Mouse (Mus musculus) heart, postnatal 4 days (tissue): ENCODE data around the gene Trim24. TPM values are rescaled to one million over a fixed set of nuclear protein-coding genes. Genes with fewer than 3 reads are reported as not detected.

Experiments
- DNase-seq: peaks from one replicate; pipeline ENCODE4 v3.0.0; 2021
- total RNA-seq, 2 experiments: library from RNA; stranded (reverse); gene quantifications; 2 replicates each; pipeline ENCODE4 v1.2.3; 2021

Trim24 gene
- total RNA-seq, 2 experiments from 2014 or later: 50.8 to 60.3 TPM

- DNase-seq: no peak
These were observed 6.5 kb upstream of the Trim24 start for GRCm38 (mm10) chr6:37863961-37864730.

DNA sequence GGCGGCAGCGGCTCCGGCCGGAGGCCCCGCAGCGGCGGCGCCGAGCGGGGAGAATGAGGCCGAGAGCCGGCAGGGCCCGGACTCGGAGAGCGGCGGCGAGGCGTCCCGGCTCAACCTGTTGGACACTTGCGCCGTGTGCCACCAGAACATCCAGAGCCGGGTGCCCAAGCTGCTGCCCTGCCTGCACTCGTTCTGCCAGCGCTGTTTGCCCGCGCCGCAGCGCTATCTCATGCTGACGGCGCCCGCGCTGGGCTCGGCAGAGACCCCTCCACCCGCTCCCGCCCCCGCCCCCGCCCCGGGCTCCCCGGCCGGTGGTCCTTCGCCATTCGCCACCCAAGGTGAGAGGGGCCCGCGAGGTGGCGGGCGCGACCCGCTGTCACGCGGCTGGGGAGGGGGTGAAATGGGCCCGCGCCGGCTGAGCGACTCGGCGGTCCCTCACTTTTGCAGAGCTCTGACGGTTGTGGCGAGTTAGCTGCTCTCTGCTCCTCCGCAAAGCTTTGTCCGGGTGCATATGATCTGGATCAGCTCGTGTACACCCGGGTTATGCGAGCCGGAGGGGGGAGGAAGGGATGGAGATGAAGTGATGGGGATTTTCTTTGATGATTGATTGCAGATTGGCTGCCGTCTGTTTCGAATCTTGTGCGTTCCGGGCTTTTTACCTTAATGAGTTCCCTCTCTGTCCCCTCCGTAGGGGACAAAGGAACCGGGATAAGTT lies 683 bp downstream of the Trim24 start:
- DNase-seq: peak; percentile 67

DNA sequence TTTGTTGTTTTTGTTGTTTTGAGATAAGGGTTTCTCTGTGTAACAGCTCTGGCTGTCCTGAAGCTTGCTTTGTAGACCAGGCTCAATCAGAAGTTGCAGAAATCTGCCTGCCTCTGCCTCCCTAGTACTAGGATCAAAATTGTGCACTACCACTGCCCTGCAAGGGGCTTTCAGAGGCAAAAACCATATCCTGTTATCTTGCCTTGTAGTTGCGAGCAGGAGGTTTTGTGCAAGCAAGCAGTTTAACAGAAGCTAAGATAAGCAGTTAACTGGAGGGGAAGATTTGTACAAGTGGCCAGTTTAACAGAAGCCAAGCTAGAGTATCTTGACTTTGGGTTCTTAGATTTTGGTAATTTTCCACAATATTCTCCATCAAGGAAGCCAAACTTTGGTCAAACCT lies 2.2 kb downstream of the Trim24 start:
- DNase-seq: no peak

DNA sequence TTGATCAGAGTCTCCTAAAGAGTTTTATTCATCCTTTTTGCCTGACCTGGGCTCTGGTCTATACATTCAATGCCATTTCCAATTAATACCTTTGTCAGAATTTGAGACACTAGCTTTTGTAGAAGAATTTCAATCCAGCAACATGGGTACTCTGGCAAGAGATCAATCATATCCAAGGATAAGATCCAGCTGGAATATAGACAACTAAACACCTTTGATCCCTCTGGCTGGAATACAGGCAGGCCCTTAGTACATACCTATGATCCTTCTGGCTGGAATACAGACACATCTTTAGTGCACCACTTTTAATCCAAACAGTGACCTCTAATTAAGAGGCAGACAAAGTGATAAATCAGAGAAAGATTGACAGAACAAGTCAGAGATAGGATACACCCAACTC lies 3.1 kb downstream of the Trim24 start:
- DNase-seq: no peak

GRCm38 (mm10) chr6:37878206-37878605 lies 7.6 kb downstream of the Trim24 start:
- DNase-seq: no peak

GRCm38 (mm10) chr6:37880586-37880985 lies 10.0 kb downstream of the Trim24 start:
- no peak for DNase-seq

- DNase-seq: no peak
These were observed 23.0 kb downstream of the Trim24 start for GRCm38 (mm10) chr6:37893586-37893985.

GRCm38 (mm10) chr6:37895646-37896435 lies 25.2 kb downstream of the Trim24 start:
- DNase-seq: peak; percentile 59

DNA sequence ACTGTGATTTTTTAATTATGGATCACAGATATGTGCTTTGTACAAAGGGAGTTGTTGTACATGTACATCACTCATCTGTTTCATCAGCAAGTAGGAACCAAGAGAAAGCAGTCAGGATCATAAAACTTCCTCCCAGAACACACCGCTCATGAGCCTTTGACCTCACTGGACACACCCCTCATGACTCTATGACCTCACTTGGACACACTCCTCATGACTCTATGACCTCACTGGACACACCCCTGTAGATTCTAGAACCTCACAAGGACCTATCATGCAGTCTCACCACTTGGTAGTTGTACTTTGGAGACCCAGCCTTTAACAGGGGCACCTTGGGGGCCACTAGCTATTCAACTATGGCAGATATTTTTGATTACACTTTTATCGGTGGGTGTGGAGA lies 29.6 kb downstream of the Trim24 start:
- DNase-seq: no peak

- no peak for DNase-seq
These were observed 31.2 kb downstream of the Trim24 start for GRCm38 (mm10) chr6:37901791-37902190.

- DNase-seq: no peak
These were observed 33.2 kb downstream of the Trim24 start for GRCm38 (mm10) chr6:37903810-37904209.

DNA sequence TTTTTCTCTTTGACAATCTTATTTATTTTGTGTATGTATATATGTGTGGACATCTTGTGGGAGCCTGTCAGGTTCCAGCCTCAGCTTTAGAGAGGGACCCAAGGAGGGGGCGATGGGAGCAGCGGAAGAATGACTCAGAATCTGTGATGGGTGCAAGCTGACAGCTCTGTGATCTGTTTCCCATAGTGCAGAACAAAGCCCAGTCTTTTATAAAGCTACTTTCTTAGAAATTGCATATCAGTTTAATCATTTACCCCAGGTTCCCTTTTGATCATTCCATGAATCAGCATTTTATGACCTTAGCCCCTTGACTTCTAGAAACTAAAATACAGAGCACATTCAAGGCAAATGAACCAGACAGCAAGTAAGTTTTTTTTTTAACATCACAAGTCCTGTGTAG lies 42.9 kb downstream of the Trim24 start:
- no peak for DNase-seq

DNA sequence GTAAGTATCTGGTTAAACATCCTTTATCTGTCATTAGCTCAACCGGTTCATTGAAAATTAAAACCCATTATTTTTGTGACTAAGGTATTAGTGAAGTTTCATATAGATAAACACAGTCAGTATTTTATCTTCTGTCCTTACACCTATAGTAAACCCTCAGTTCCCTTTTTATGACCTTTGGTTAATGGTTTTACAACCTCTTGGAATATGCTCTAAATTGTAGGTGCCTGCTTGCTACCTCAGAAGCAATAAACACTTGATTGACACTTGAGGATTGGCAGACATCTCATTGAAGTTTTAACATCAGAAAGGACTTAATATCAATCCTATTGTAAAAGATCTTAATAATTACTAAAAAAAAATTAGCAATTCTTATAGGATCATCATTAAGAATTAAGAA lies 54.5 kb downstream of the Trim24 start:
- no peak for DNase-seq

DNA sequence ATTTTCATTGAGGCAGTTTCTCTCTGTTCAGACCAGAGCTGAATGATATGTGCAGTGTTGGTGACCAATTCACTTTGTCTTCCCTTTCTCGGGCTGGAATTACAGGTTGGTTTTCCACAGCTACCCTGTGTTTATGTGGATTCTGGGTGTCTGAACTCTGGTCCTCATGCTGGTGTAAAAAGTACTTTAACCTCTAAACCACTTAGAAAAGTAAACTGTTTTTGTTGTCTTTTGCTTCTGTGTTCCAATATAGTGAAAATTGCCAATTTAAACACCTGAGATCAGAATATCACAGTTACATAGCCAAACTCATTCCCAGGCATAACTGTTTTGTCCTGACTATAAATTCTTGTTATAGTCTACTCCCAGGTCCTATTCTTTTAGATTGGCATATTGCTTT lies 56.1 kb downstream of the Trim24 start:
- DNase-seq: no peak

- DNase-seq: no peak
These were observed 65.9 kb downstream of the Trim24 start for GRCm38 (mm10) chr6:37936498-37936897.

DNA sequence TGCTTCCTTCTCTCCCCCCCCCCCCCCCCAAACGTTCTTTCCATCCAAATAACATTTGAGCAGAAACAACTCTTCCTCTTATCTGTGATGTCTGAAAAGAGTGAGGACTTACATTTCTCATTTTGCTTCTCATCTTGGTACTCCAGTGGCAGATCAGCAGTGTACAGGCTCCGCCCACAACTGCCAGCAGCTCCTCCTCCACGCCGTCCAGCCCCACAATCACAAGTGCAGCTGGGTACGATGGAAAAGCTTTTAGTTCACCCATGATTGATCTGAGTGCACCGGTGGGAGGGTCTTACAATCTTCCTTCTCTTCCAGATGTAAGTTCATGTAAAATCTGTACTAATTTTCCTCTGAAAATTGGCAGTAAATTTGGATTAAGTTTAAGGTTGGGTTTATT lies 80.7 kb downstream of the Trim24 start:
- DNase-seq: no peak

DNA sequence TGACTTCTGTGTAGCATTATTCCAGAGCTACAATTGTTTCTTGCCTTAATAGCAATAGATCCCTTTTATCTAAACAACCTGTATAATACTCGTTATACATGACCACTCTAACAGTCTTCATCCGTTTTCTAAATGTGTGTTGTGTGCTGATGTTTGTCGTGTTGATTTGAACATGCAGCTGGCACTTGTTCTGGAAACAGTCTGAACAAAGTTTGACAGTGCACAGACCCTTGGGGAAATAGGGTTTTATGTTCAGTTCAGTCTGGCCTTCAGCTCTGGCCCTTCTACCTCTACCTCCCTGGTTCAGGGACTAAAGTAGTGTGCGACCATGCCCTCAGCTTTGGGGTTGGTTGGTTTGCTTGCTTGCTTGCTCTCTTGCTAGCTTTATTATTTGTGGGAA lies 96.8 kb downstream of the Trim24 start:
- DNase-seq: no peak

GRCm38 (mm10) chr6:38007459-38007858 lies 136.8 kb downstream of the Trim24 start:
- DNase-seq: peak; percentile 68

DNA sequence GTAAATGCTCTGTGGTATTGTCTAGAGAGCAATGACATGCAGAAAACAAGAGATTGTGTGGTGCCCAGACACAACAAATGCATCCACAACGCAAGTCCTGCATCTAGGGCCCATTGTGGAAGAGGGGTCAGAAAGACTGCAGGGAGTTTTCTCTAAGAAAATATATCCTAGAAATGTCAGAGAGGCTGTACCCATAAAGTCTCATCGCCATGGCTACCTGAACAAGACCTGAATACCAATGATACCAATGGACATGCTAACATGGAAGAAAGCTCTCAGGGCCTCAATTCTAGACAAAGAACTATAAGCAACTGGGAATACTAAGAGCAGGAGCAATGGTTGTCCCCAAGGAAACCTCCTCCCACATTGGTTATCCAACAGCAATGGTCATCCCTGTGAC lies 142.2 kb downstream of the Trim24 start:
- no peak for DNase-seq
